Mouse (Mus musculus) T-helper 17 cell (primary cell): ENCODE results near the gene Lgals1.

ENCODE experiments used
- in situ Hi-C, 2 experiments: fragments of 300-600 bp; cut with MboI, MseI; formaldehyde crosslinking; loops; 1 replicate in 1 of 2; 2 replicates in 1 of 2; pipeline ENCODE4 v1.15.1; 2025; ENCODE audit warnings: high pct_unique_total_duplicates in 2 of 2

Lgals1 gene

GRCm38 (mm10) chr15:78908399-78908798, 18.1 kb upstream of the Lgals1 start:
- in situ Hi-C loops, result no loop called here

DNA sequence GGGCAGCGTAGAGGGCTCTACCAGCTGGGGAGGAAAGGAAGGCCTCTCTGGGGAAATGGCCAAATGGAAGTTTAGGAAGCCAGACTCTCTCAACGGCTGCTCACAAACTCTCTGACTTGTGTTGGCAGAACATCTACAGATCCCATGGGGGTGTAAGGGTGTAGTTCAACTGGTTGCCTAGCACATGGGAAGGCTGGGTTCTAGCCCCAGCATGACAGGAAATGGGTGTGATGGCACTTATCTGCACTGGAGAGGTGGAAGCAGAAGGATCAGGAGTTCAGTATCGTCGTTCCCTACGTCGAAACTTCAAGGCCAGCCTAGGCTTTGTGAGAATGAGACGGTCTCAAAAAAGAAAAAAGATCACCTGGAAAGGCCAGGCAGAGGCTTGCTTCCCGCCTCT, 17.5 kb upstream of the Lgals1 start:
- in situ Hi-C loops, result no loop called here

GRCm38 (mm10) chr15:78912040-78912439, 14.5 kb upstream of the Lgals1 start:
- in situ Hi-C loops, result no loop called here

- in situ Hi-C loops, result no loop called here
These were observed 12.9 kb upstream of the Lgals1 start, which contains the start of gene Pdxp for GRCm38 (mm10) chr15:78913632-78914090. Gene Pdxp, plus strand, starts transcription at chr15:78913919.

- in situ Hi-C loops, result no loop called here
These were observed 12.3 kb upstream of the Lgals1 start for GRCm38 (mm10) chr15:78914091-78914822.

DNA sequence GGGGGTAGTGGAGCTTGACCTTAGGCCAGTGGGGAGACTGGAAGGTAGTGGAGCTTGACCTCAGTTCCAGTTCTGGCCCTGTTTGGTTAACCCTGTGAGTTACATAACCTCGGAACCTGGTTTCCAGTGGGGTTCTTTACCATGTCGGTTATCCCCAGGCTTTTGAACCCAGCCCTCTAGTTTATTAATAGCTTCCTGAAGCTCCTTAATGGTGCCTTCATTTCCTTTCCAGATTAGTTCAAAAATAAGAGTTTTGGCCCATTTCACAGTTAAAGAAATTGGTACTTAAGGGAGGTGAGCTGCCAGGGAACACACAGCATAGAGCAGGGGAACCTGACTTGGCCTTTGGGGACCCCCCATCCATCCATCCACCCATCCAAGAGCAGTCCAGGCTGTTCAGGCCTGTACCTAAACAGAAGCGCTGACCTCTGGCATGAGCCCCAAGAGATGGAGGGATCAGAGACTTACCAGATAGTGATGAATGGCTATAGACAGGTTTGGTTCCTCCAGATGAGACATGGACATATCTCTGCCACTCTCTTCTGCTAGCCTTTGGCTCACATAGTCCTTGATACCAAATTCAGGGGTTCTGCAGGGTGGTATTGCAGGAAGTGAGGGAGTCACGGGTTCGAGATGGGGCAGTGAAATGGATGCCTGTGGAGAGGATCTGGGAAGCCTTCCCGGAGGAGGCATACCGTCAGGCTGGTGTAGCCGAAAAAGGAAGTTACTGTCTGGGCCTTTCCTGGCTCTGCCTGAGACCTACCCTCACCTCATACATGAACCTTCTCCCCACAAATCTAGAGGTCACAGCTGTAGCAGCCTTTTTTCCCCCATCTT, 11.5 kb upstream of the Lgals1 start:
- in situ Hi-C loops, result no loop called here

DNA sequence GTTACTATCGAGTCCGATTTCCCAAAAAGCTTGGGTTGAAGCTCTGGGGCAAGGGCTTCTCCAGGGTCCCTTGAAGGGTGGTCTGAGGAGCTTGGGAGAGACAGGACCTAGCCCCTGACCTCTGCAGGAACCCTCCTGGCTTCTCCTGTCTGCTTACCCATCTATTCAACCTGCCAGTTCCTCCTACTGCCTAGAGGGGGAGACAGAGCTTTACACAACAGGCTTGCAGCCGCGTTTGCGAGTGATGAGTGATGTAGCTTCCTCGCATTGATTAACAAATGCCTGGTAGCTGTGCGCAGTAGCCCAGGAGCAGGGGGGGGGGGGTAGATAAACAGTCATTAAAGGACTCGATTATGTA, 10.9 kb upstream of the Lgals1 start:
- in situ Hi-C loops, result no loop called here

DNA sequence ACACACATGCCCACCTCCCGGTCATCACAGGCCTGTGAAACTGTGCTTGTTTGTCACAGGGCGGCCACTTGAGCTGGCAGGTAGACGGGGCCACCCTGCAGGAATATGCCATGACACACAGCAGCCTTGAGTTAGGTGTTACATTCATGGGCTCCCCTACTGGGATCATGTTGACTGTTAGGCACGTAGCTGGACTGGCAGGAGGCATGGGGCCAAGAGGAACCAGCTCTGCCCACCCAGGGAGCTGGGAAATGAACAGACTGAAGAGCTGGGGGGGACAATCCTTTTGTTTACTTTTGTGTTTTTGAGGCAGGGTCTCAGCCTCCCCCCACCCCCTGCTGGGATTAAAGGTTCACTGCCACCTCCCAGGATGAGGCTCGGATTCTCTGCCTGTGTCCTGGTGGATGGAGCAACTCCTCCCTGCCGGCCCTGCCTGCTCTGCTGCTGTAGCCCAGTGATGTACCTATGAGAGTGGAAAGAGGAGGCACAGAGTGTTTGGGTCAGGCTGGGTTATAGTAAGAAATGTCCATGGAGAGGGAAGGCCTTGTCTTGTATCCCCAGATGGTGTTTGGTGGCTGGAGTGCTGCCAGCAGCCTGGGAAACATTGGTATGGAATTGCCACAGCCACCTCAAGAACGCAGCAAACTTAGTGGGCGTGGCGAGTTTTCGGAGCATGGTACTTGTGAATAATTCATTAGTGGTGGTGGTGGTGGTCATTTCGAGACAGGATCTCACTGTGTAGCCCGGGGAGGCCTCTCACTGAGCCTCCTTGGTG, 10.3 kb upstream of the Lgals1 start:
- in situ Hi-C loops, result no loop called here

DNA sequence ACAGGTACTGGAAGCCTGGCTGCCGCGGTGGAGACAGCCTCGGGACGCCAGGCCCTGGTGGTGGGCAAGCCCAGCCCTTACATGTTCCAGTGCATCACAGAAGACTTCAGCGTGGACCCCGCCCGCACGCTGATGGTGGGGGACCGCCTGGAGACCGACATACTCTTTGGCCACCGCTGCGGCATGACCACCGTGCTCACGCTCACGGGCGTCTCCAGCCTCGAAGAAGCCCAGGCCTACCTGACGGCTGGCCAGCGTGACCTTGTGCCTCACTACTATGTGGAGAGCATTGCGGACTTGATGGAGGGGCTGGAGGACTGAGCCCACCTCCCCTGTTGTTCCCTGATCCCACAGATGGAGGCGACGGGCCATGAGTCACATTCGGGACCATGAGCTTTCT, 8.4 kb upstream of the Lgals1 start:
- in situ Hi-C loops, result no loop called here

DNA sequence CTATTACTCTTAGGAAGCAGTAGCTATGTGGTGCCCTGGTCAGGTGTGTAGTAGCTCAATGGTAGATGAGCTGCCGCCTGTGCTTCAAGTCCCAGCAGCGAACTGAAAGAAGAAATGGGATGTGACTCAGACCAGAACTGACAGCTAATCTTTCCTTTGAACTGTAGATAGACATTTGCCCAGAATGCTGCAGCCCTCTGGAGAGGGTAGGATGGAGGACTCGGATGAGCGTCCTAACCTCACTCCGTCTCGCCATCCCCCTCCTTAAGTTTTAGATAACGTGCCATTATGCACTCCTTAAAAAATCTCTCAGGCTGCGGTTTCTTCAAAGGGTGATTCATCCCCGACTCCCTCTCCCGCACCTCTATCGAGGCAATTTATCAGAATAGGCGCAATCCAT, 6.6 kb upstream of the Lgals1 start:
- in situ Hi-C loops, result no loop called here

DNA sequence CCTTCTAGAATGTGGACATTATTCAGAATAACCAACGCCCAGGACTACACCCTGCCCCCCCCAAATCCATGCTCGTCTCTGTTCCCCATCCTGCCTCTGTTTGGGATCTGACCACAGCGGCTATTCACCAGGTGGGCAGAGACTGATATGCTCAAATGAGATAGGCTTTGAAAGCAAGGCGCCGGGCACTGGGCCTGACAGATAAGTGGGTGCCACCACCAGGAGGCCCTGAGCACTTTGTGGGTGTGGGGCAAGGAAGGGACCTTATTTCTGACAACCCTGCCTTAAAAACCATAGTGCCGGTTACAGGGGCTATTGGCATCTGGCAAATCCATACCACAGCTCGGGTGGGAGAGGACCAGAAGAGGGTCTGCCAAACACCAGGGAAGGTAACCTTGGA, 3.8 kb upstream of the Lgals1 start:
- in situ Hi-C loops, result no loop called here

DNA sequence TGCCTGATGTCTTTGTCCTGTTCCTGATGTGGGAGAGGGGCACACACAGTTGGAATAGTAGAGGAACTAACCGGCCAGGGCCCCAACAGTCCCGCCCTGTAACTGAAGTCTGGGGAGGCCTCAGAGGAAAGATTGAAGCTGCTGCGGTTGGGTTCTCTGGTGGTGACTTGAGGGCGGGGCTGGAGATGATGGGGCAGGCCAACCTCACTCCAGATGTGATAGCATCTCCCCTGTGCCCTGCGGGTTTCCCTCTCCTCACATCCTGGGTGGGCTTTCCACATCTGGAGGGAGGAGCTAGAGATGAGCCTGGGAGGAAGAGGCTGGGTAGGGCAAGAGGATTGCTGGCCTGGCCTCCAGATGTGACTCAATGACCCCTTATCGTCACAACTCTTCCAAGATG, 2.9 kb upstream of the Lgals1 start:
- in situ Hi-C loops, result no loop called here

GRCm38 (mm10) chr15:78925129-78925528, 1.4 kb upstream of the Lgals1 start:
- in situ Hi-C loops, result loop anchor here in 1 of 2 experiments (25.0 kb wide), 1 partner anchor 963 kb away; the partner anchor contains the start of genes Eif3d and Foxred2

- in situ Hi-C loops, result loop anchor here in 1 of 2 experiments (25.0 kb wide), 1 partner anchor 965 kb away; the partner anchor contains the start of genes Eif3d and Foxred2
These were observed 679 bp downstream of the Lgals1 start for GRCm38 (mm10) chr15:78927021-78927787.

DNA sequence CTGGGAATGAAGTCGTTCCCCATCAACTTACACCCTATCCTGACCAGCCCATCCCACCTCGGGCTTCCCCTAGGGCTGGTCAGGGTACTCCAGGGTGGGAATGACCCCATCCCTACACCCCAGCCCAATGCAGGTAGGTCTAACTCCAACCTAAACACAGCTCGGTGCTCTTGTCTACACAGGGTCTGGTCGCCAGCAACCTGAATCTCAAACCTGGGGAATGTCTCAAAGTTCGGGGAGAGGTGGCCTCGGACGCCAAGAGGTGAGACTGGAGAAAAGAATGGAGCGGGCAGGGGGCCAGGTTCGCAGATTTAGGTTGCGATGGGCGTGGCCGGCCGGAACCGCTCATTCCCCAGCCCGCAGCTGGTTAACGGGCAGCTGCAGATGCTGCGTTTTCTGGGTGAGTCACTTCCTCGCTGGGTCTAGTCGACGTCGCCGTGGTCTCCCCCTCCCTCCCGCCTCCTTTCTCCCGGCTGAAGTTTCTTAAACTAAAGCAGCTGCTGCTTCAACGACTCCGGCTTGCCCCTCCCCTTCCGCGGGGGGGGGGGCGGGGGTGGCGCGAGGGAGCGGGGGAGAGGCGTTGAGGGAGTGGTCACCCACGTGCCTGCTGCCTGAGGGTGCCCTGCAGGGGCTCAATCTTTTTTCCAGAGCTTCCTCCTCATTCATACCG, 1.4 kb downstream of the Lgals1 start:
- in situ Hi-C loops, result loop anchor here in 1 of 2 experiments (25.0 kb wide), 1 partner anchor 966 kb away; the partner anchor contains the start of genes Eif3d and Foxred2

DNA sequence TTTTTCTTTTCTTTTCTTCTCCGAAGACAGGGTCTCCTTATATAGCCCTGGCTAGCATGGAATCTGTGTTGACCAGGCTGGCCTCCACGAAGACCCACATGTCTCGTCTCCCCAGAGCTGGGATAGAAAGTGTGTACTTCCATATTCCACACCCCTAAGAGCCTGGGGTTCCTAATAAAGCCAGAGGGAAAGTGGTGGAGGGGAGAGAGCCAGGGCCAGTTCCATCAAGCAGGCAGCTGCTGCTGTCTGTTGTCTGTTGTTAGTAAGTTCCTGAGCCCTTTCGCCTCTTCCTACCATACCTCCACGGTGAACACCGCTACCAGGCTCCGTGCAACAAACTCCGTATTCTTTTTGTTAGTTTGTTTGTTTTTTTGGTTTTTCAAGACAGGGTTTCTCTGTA, 2.0 kb downstream of the Lgals1 start:
- in situ Hi-C loops, result loop anchor here in 1 of 2 experiments (25.0 kb wide), 1 partner anchor 966 kb away; the partner anchor contains the start of genes Eif3d and Foxred2

GRCm38 (mm10) chr15:78930192-78930706, 3.7 kb downstream of the Lgals1 start:
- in situ Hi-C loops, result loop anchor here in 1 of 2 experiments (25.0 kb wide), 1 partner anchor 968 kb away; the partner anchor contains the start of genes Eif3d and Foxred2

DNA sequence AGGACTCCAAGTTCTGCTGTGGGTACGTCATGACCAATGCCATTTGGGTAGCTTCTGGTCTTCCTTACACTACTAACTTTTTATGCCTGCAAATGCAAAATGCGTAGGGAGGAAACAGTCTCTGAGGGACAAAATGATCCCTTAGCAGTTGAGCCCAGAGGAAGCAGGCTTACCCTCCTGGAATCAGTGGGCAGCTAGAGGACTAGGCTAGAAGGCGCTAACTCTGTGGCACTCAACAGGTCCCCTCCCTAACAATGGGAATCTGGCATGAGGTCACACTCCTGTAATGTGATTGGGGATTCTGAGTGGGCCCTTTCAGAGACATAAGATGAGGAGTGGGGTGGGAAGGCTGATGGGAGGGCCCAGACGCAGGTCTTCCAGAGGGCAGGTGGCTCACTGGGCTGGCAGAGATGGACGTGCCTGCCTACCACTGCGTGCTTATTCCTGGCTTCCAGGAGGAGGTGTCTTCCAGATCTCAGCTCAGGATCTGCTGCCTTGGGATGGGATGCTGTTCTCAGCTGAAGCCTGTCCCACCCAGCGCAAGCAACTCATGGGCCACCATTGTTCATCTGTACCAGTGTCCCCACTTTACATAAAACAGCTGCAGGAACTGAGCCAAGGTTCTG, 4.4 kb downstream of the Lgals1 start:
- in situ Hi-C loops, result loop anchor here in 1 of 2 experiments (25.0 kb wide), 1 partner anchor 969 kb away; the partner anchor contains the start of genes Eif3d and Foxred2

DNA sequence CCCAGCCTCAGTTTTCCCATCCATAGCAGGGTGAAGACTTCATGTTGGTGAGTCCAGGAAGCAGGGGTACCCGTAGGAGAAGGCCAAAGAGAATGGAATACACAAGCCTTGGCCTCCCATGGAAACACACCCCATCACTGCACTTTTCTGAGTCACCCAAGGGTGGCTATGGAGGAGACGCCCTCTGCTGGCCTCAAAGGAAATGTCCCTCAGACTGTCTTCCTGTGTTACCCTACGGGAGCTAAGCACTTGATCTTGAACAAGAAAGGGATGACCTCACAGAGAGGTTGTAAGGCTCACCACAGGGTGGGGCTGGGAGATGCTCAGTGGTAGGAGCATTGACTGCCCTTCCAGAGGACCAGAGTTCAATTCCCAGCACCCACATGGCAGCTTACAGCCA, 5.1 kb downstream of the Lgals1 start:
- in situ Hi-C loops, result loop anchor here in 1 of 2 experiments (25.0 kb wide), 1 partner anchor 969 kb away; the partner anchor contains the start of genes Eif3d and Foxred2
